Mouse (Mus musculus): ENCODE results near the gene Col6a3.

The Col6a3 gene

GRCm38 (mm10) chr1:90843836-90844235 is at the start of gene Col6a3:
Gene Col6a3 (minus strand): TSS chr1:90843971.
- DNase-seq (ENCODE audit: low spot score): peak; percentile 91

GRCm38 (mm10) chr1:90885771-90886460 is 42.1 kb upstream of the Col6a3 start:
- no peak for DNase-seq (ENCODE audit: low spot score)

GRCm38 (mm10) chr1:90876486-90877270 is 32.9 kb upstream of the Col6a3 start:
- DNase-seq (ENCODE audit: low spot score): peak; percentile 85

GRCm38 (mm10) chr1:90875961-90876360 is 32.2 kb upstream of the Col6a3 start:
- DNase-seq (ENCODE audit: low spot score): peak; percentile 64

- peak; percentile 90 for DNase-seq (ENCODE audit: low spot score)
Measured at GRCm38 (mm10) chr1:90875371-90875770, 31.6 kb upstream of the Col6a3 start.

- DNase-seq (ENCODE audit: low spot score): no peak
Measured at GRCm38 (mm10) chr1:90870581-90870980, 26.8 kb upstream of the Col6a3 start.

GRCm38 (mm10) chr1:90866734-90867133 is 23.0 kb upstream of the Col6a3 start:
- no peak for DNase-seq (ENCODE audit: low spot score)

- no peak for DNase-seq (ENCODE audit: low spot score)
Measured at GRCm38 (mm10) chr1:90855880-90856279, 12.1 kb upstream of the Col6a3 start.

- DNase-seq (ENCODE audit: low spot score): peak; percentile 37
Measured at GRCm38 (mm10) chr1:90849836-90850235, 6.1 kb upstream of the Col6a3 start.

GRCm38 (mm10) chr1:90845206-90845605 is 1.4 kb upstream of the Col6a3 start:
- no peak for DNase-seq (ENCODE audit: low spot score)

- DNase-seq (ENCODE audit: low spot score): peak; percentile 68
Measured at GRCm38 (mm10) chr1:90842789-90843587, 783 bp downstream of the Col6a3 start.

GRCm38 (mm10) chr1:90840250-90840649 is 3.5 kb downstream of the Col6a3 start:
- DNase-seq (ENCODE audit: low spot score): peak; percentile 86

GRCm38 (mm10) chr1:90838657-90839056 is 5.1 kb downstream of the Col6a3 start:
- peak; percentile 84 for DNase-seq (ENCODE audit: low spot score)

- peak; percentile 97 for DNase-seq (ENCODE audit: low spot score)
Measured at GRCm38 (mm10) chr1:90838221-90838620, 5.5 kb downstream of the Col6a3 start.

- peak; percentile 60 for DNase-seq (ENCODE audit: low spot score)
Measured at GRCm38 (mm10) chr1:90836178-90836740, 7.5 kb downstream of the Col6a3 start.

- no peak for DNase-seq (ENCODE audit: low spot score)
Measured at GRCm38 (mm10) chr1:90834701-90835100, 9.1 kb downstream of the Col6a3 start.

GRCm38 (mm10) chr1:90830006-90830405 is 13.8 kb downstream of the Col6a3 start:
- DNase-seq (ENCODE audit: low spot score): peak; percentile 34

GRCm38 (mm10) chr1:90813226-90813625 is 30.5 kb downstream of the Col6a3 start:
- no peak for DNase-seq (ENCODE audit: low spot score)

- DNase-seq (ENCODE audit: low spot score): no peak
Measured at GRCm38 (mm10) chr1:90808930-90809329, 34.8 kb downstream of the Col6a3 start.

GRCm38 (mm10) chr1:90803104-90803503 is 40.7 kb downstream of the Col6a3 start:
- no peak for DNase-seq (ENCODE audit: low spot score)

GRCm38 (mm10) chr1:90801067-90801466 is 42.7 kb downstream of the Col6a3 start:
- no peak for DNase-seq (ENCODE audit: low spot score)

GRCm38 (mm10) chr1:90800466-90800865 is 43.3 kb downstream of the Col6a3 start:
- DNase-seq (ENCODE audit: low spot score): peak; percentile 36
